Mouse (Mus musculus): ENCODE measurements at regions not wholly inside any gene's neighbourhood (a gene's known extent, or its start where the extent isn't known, plus 50 kb on each side); places are given as distances from the start of the nearest gene placed in this dataset.

DNA sequence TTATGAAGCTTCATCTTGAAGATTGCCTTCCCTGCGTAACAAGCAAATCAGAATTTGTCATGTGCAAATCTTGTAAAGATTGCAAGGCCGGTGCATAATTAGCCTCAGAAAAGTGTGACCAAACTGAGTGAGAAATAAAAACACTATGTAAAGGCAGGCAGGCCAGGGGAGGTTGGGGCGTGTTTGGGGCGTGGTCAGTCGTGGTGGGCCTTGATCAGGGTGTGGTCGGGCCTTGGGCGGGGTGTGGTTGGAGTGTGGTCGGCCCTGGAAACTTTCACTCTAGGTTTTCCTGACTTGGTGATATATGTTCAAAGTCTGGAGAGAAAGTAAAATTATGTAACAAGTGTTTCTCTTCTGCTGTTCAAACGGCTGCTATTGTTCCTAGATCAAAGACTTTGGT, 120.0 kb upstream of the Sox5 start:
- TF ChIP-seq CTCF (IDR thresholded peaks at IDR 0.05; ENCODE audit: low read depth) = no peak
- TF ChIP-seq EP300 (IDR thresholded peaks at IDR 0.05; ENCODE audit: low read depth) = no peak
